Mouse (Mus musculus): ENCODE results near the gene Psmb9. TPM values are rescaled to one million over a fixed set of nuclear protein-coding genes. Genes with fewer than 3 reads are reported as not detected.

The Psmb9 gene
- polyA plus RNA-seq, 1 experiment from 2014 or later: 1.5 TPM

Other genes with a start within 250 kb of the Psmb9 start
- gene Pfdn6, start 247.4 kb downstream of the Psmb9 start, polyA plus RNA-seq (2015; fragmentation: Nextera tagmentation; extraction: Ambion mirVana): 193 and 195 TPM in 2 replicates
- 24.4 and 25.7 TPM in 2 replicates for gene Wdr46, start 247.1 kb downstream of the Psmb9 start, polyA plus RNA-seq (2015; fragmentation: Nextera tagmentation; extraction: Ambion mirVana)
- gene B3galt4, start 236.3 kb downstream of the Psmb9 start, polyA plus RNA-seq (2015; fragmentation: Nextera tagmentation; extraction: Ambion mirVana): 12.4 and 13.6 TPM in 2 replicates
- gene Vps52, start 232.0 kb downstream of the Psmb9 start, polyA plus RNA-seq (2015; fragmentation: Nextera tagmentation; extraction: Ambion mirVana): 66.4 and 69.8 TPM in 2 replicates
- 918 and 949 TPM in 2 replicates for gene Rps18, start 231.8 kb downstream of the Psmb9 start, polyA plus RNA-seq (2015; fragmentation: Nextera tagmentation; extraction: Ambion mirVana)
- gene H2-K1, start 187.4 kb downstream of the Psmb9 start, polyA plus RNA-seq (2015; fragmentation: Nextera tagmentation; extraction: Ambion mirVana): 13.5 and 16.0 TPM in 2 replicates
- gene Ring1, start 163.1 kb downstream of the Psmb9 start, polyA plus RNA-seq (2015; fragmentation: Nextera tagmentation; extraction: Ambion mirVana): 20.1 and 24.3 TPM in 2 replicates
- 80.5 and 91.7 TPM in 2 replicates for gene H2-Ke6, start 159.7 kb downstream of the Psmb9 start, polyA plus RNA-seq (2015; fragmentation: Nextera tagmentation; extraction: Ambion mirVana)
- 176 and 180 TPM in 2 replicates for gene Slc39a7, start 156.1 kb downstream of the Psmb9 start, polyA plus RNA-seq (2015; fragmentation: Nextera tagmentation; extraction: Ambion mirVana)
- 57.9 and 62.7 TPM in 2 replicates for gene Rxrb, start 156.0 kb downstream of the Psmb9 start, polyA plus RNA-seq (2015; fragmentation: Nextera tagmentation; extraction: Ambion mirVana)
- 2.1 and 2.5 TPM in 2 replicates for gene Col11a2, start 148.3 kb downstream of the Psmb9 start, polyA plus RNA-seq (2015; fragmentation: Nextera tagmentation; extraction: Ambion mirVana)
- gene H2-Oa, start 95.4 kb downstream of the Psmb9 start, polyA plus RNA-seq (2015; fragmentation: Nextera tagmentation; extraction: Ambion mirVana): not detected in 2 replicates
- gene H2-DMa, start 68.2 kb downstream of the Psmb9 start, polyA plus RNA-seq (2015; fragmentation: Nextera tagmentation; extraction: Ambion mirVana): 13.1 and 15.3 TPM in 2 replicates
- 128 and 147 TPM in 2 replicates for gene Brd2, start 65.1 kb downstream of the Psmb9 start, polyA plus RNA-seq (2015; fragmentation: Nextera tagmentation; extraction: Ambion mirVana)
- 0.14 and 0.32 TPM in 2 replicates for gene H2-DMb2, start 44.5 kb downstream of the Psmb9 start, polyA plus RNA-seq (2015; fragmentation: Nextera tagmentation; extraction: Ambion mirVana)
- 0.43 TPM in 1 of 2 replicates, not detected in the other for gene H2-DMb1, start 34.7 kb downstream of the Psmb9 start, polyA plus RNA-seq (2015; fragmentation: Nextera tagmentation; extraction: Ambion mirVana)
- gene Tap1, start 211 bp downstream of the Psmb9 start, polyA plus RNA-seq (2015; fragmentation: Nextera tagmentation; extraction: Ambion mirVana): 0.46 and 0.57 TPM in 2 replicates
- gene Psmb8, start 10.0 kb upstream of the Psmb9 start, polyA plus RNA-seq (2015; fragmentation: Nextera tagmentation; extraction: Ambion mirVana): 1.5 and 2.4 TPM in 2 replicates
- 0.50 and 0.55 TPM in 2 replicates for gene Tap2, start 15.8 kb upstream of the Psmb9 start, polyA plus RNA-seq (2015; fragmentation: Nextera tagmentation; extraction: Ambion mirVana)
- gene H2-Ob, start 51.1 kb upstream of the Psmb9 start, polyA plus RNA-seq (2015; fragmentation: Nextera tagmentation; extraction: Ambion mirVana): not detected in 2 replicates
- 1.7 and 2.1 TPM in 2 replicates for gene H2-Ab1, start 69.9 kb upstream of the Psmb9 start, polyA plus RNA-seq (2015; fragmentation: Nextera tagmentation; extraction: Ambion mirVana)
- 0.28 and 0.41 TPM in 2 replicates for gene H2-Aa, start 100.1 kb upstream of the Psmb9 start, polyA plus RNA-seq (2015; fragmentation: Nextera tagmentation; extraction: Ambion mirVana)
- gene H2-Eb1, start 118.1 kb upstream of the Psmb9 start, polyA plus RNA-seq (2015; fragmentation: Nextera tagmentation; extraction: Ambion mirVana): 1.7 and 2.1 TPM in 2 replicates
- gene H2-Eb2, start 137.9 kb upstream of the Psmb9 start, polyA plus RNA-seq (2015; fragmentation: Nextera tagmentation; extraction: Ambion mirVana): 0.12 TPM in 1 of 2 replicates, not detected in the other
- not detected in 2 replicates for gene Btnl2, start 167.1 kb upstream of the Psmb9 start, polyA plus RNA-seq (2015; fragmentation: Nextera tagmentation; extraction: Ambion mirVana)
- not detected in 2 replicates for gene Btnl1, start 189.4 kb upstream of the Psmb9 start, polyA plus RNA-seq (2015; fragmentation: Nextera tagmentation; extraction: Ambion mirVana)
- 4.6 and 5.6 TPM in 2 replicates for gene BC051142, start 211.1 kb upstream of the Psmb9 start, polyA plus RNA-seq (2015; fragmentation: Nextera tagmentation; extraction: Ambion mirVana)

All from midbrain, embryonic 13.5 days (tissue).